Mouse (Mus musculus) CH12.LX (cell line): ENCODE data around the gene M6pr. TPM values are rescaled to one million over a fixed set of nuclear protein-coding genes. Genes with fewer than 3 reads are reported as not detected.

Source experiments
- DNase-seq: peaks from one replicate; pipeline ENCODE4 v3.0.0-alpha.2; 2013; ENCODE audit errors: extremely low read depth
- H3K27ac ChIP-seq: 2 replicates; pipeline ENCODE4 v1.5.1; 2012; ENCODE audit warnings: low read depth, mild to moderate bottlenecking, control low read depth, moderate library complexity; ENCODE audit not compliant: insufficient read depth
- H3K27me3 ChIP-seq: replicated peaks from 2 replicates; pipeline ENCODE3; 2012; ENCODE audit warnings: inconsistent platforms
- H3K36me3 ChIP-seq, 2 experiments: replicated peaks in 1 of 2; 2 replicates each; pipeline versions ENCODE3 to v1.6.1; 2012; ENCODE audit warnings: inconsistent platforms in 1 of 2, low read length in 1 of 2, mild to moderate bottlenecking in 1 of 2, mixed read lengths in 1 of 2, moderate library complexity in 1 of 2; ENCODE audit not compliant: control insufficient read depth in 1 of 2, insufficient read depth in 1 of 2
- H3K4me1 ChIP-seq, 2 experiments: 2 replicates each; pipeline ENCODE4 v1.6.1; 2012; ENCODE audit warnings: inconsistent platforms in 1 of 2, moderate library complexity in 1 of 2; ENCODE audit not compliant: insufficient read depth in 2 of 2, control insufficient read depth in 1 of 2
- H3K4me2 ChIP-seq: 2 replicates; pipeline ENCODE4 v1.6.1; 2012; ENCODE audit warnings: low read depth, mild to moderate bottlenecking, control low read depth; ENCODE audit not compliant: poor library complexity, insufficient read depth, severe bottlenecking
- H3K4me3 ChIP-seq, 3 experiments: fragments of 150-350 bp in 1 of 3; sonication (generic) in 1 of 3; replicated peaks in 1 of 3; 2 replicates each; pipeline versions ENCODE3 to v1.5.1; 2011 to 2012; ENCODE audit warnings: low read depth in 2 of 3, low read length in 2 of 3, mild to moderate bottlenecking in 2 of 3, moderate library complexity in 2 of 3, control low read depth in 1 of 3, improper control_type of control experiment in 1 of 3, inconsistent platforms in 1 of 3, mixed read lengths in 1 of 3; ENCODE audit not compliant: poor library complexity in 1 of 3
- H3K79me2 ChIP-seq: replicated peaks from 2 replicates; pipeline ENCODE4 v1.6.1; 2012; ENCODE audit warnings: mild to moderate bottlenecking, moderate library complexity; ENCODE audit not compliant: control insufficient read depth, poor library complexity, insufficient read depth, severe bottlenecking; ENCODE audit errors: extremely low read depth
- H3K9ac ChIP-seq: 2 replicates; pipeline ENCODE4 v1.6.1; 2012; ENCODE audit warnings: low read depth, mild to moderate bottlenecking, control low read depth, moderate library complexity; ENCODE audit not compliant: insufficient read depth
- H3K9me3 ChIP-seq: replicated peaks from 2 replicates; pipeline ENCODE3; 2012; ENCODE audit warnings: low read length, inconsistent platforms, mixed read lengths
- BHLHE40 ChIP-seq: IDR thresholded peaks from 2 replicates; pipeline ENCODE4 v1.6.1; 2011; ENCODE audit warnings: mild to moderate bottlenecking, low read depth, low read length, improper control_type of control experiment
- CHD1 ChIP-seq: IDR thresholded peaks from 2 replicates; pipeline ENCODE4 v1.6.1; 2012; ENCODE audit warnings: low read depth, low read length, improper control_type of control experiment, inconsistent platforms
- ELF1 ChIP-seq: IDR thresholded peaks from 2 replicates; pipeline ENCODE4 v1.6.1; 2014; ENCODE audit warnings: low read depth, mild to moderate bottlenecking, inconsistent platforms, low read length, improper control_type of control experiment
- EP300 ChIP-seq: IDR thresholded peaks from 2 replicates; pipeline ENCODE4 v1.6.1; 2011; ENCODE audit warnings: low read length, improper control_type of control experiment
- ETS1 ChIP-seq: conservative IDR thresholded peaks from 2 replicates; pipeline ENCODE4 v1.6.1; 2012; ENCODE audit warnings: low read depth, mild to moderate bottlenecking, inconsistent platforms, low read length, improper control_type of control experiment, moderate library complexity
- HCFC1 ChIP-seq: IDR thresholded peaks from 2 replicates; pipeline ENCODE4 v1.6.1; 2012; ENCODE audit warnings: low read depth, mild to moderate bottlenecking, inconsistent platforms, low read length, improper control_type of control experiment
- IRF4 ChIP-seq: IDR thresholded peaks from 2 replicates; pipeline ENCODE4 v1.6.1; 2014; ENCODE audit warnings: low read depth, mild to moderate bottlenecking, inconsistent platforms, low read length, improper control_type of control experiment
- JUN ChIP-seq: IDR thresholded peaks from 2 replicates; pipeline ENCODE4 v1.6.1; 2011; ENCODE audit warnings: low read depth, mild to moderate bottlenecking, low read length, improper control_type of control experiment, moderate library complexity; ENCODE audit not compliant: insufficient read depth
- JUND ChIP-seq: conservative IDR thresholded peaks from 2 replicates; pipeline ENCODE4 v1.6.1; 2011; ENCODE audit warnings: low read depth, low read length, improper control_type of control experiment
- MAX ChIP-seq: IDR thresholded peaks from 2 replicates; pipeline ENCODE4 v1.6.1; 2011; ENCODE audit warnings: low read length, improper control_type of control experiment
- MAZ ChIP-seq: IDR thresholded peaks from 2 replicates; pipeline ENCODE4 v1.6.1; 2012; ENCODE audit warnings: low read depth, mild to moderate bottlenecking, inconsistent platforms, low read length, improper control_type of control experiment, moderate library complexity
- MEF2A ChIP-seq: IDR thresholded peaks from 2 replicates; pipeline ENCODE4 v1.6.1; 2014; ENCODE audit warnings: low read depth, mild to moderate bottlenecking, inconsistent platforms, low read length, improper control_type of control experiment, borderline replicate concordance
- MXI1 ChIP-seq: IDR thresholded peaks from 2 replicates; pipeline ENCODE4 v1.6.1; 2011; ENCODE audit warnings: mild to moderate bottlenecking, low read depth, low read length, improper control_type of control experiment
- NRF1 ChIP-seq: IDR thresholded peaks from 2 replicates; pipeline ENCODE4 v1.6.1; 2014; ENCODE audit warnings: low read depth, mild to moderate bottlenecking, inconsistent platforms, low read length, improper control_type of control experiment, moderate library complexity
- POLR2A ChIP-seq: IDR thresholded peaks from 2 replicates; pipeline ENCODE4 v1.6.1; 2011; ENCODE audit warnings: low read depth, mild to moderate bottlenecking, improper control_type of control experiment, low read length
- POLR2AphosphoS2 ChIP-seq: IDR thresholded peaks from 2 replicates; pipeline ENCODE4 v1.6.1; 2011; ENCODE audit warnings: low read depth, low read length, improper control_type of control experiment
- SIN3A ChIP-seq: IDR thresholded peaks from 2 replicates; pipeline ENCODE4 v1.6.1; 2012; ENCODE audit warnings: low read length, improper control_type of control experiment, inconsistent platforms
- SMC3 ChIP-seq: IDR thresholded peaks from 2 replicates; pipeline ENCODE4 v1.6.1; 2011; ENCODE audit warnings: low read depth, low read length, improper control_type of control experiment
- TCF12 ChIP-seq: IDR thresholded peaks from 2 replicates; pipeline ENCODE4 v1.6.1; 2014; ENCODE audit warnings: low read depth, mild to moderate bottlenecking, inconsistent platforms, low read length, improper control_type of control experiment
- USF2 ChIP-seq: conservative IDR thresholded peaks from 2 replicates; pipeline ENCODE4 v1.6.1; 2011; ENCODE audit warnings: low read depth, low read length, improper control_type of control experiment
- ZKSCAN1 ChIP-seq: IDR thresholded peaks from 2 replicates; pipeline ENCODE4 v1.6.1; 2012; ENCODE audit warnings: low read depth, inconsistent platforms, low read length, improper control_type of control experiment, borderline replicate concordance
- ZNF384 ChIP-seq: IDR thresholded peaks from 2 replicates; pipeline ENCODE4 v1.6.1; 2012; ENCODE audit warnings: low read depth, low read length, improper control_type of control experiment, inconsistent platforms
- dilution Hi-C: fragments of 300-500 bp; cut with MboI; formaldehyde crosslinking; loops from 2 replicates; pipeline ENCODE4 v1.14.3; 2020; ENCODE audit warnings: low sequenced_read_pairs; ENCODE audit not compliant: extremely low pct_unique_long_range_greater_than_20kb, extremely low pct_ligation_motif_present
- in situ Hi-C: fragments of 300-500 bp; cut with MboI; formaldehyde crosslinking; loops from 3 replicates; pipeline ENCODE4 v1.14.3; 2019; ENCODE audit warnings: low sequenced_read_pairs, low pct_ligation_motif_present, low pct_unique_long_range_greater_than_20kb, mixed read lengths
- polyA plus RNA-seq: library from polyadenylated mRNA; unstranded; fragments of >175 nt; gene quantifications from 2 replicates; pipeline ENCODE4 v1.2.1, GENCODE M21; 2012; ENCODE audit warnings: low read depth; ENCODE audit not compliant: insufficient read length
- total RNA-seq, 2 experiments: library from RNA; depleted of rRNA; stranded (reverse); fragments of 300-350 nt in 1 of 2; fragments of >200 nt in 1 of 2; gene quantifications; 2 replicates each; pipeline ENCODE4 v1.2.3; 2012 to 2014

Gene M6pr
- total and polyA plus RNA-seq, 3 experiments: 148 to 291 (median 228) TPM

GRCm38 (mm10) chr6:122337546-122337945, 29.0 kb downstream of the M6pr start:
- H3K4me1 ChIP-seq: peaks cover 3 to 12% of the 10 kb centered on the region in 2 experiments; a peak in 1 of 4 replicates
- no peaks in the 10 kb centered on the region for H3K9me3 ChIP-seq
- dilution Hi-C loops (no loop called here), in situ Hi-C loops (no loop called here)
- no peak for DNase-seq
- no peaks in the 10 kb centered on the region for H3K79me2 ChIP-seq
- no peak overlapping the region for H3K4me2 ChIP-seq
- H3K9ac ChIP-seq: no peak overlapping the region
- no peak overlapping the region for H3K4me3 ChIP-seq
- H3K36me3 ChIP-seq: peaks cover 22 to 28% of the 10 kb centered on the region in 2 experiments
- TF ChIP-seq BHLHE40 (no peak), JUN (no peak)
- TF ChIP-seq, all 38 proteins: peak for 0
- Histone ChIP-seq H3K27ac (no peak overlapping the region), H3K27me3 (peaks cover 15% of the 10 kb centered on the region)

GRCm38 (mm10) chr6:122339047-122339647, 30.6 kb downstream of the M6pr start:
- peaks cover 3 to 17% of the 10 kb centered on the region in 2 experiments; a peak in 2 of 4 replicates for H3K4me1 ChIP-seq
- peaks cover 15% of the 10 kb centered on the region for H3K27me3 ChIP-seq
- H3K4me3 ChIP-seq: peak overlapping the region; percentile 63 to 83 (median 65)
- dilution Hi-C loops (no loop called here), in situ Hi-C loops (no loop called here)
- no peak for TF ChIP-seq HCFC1
- 0 out of 2 replicates have a peak, but pooled peaks have one; percentile 2 for TF ChIP-seq SIN3A
- TF ChIP-seq NRF1: peak; percentile 37; the same call in 1 of the 2 replicates
- peak; percentile 63 for DNase-seq
- H3K9me3 ChIP-seq: no peaks in the 10 kb centered on the region
- H3K4me2 ChIP-seq: peak overlapping the region; percentile 96
- no peaks in the 10 kb centered on the region for H3K79me2 ChIP-seq
- peaks cover 10 to 15% of the 10 kb centered on the region in 2 experiments for H3K36me3 ChIP-seq
- peak overlapping the region; percentile 72 for H3K9ac ChIP-seq
- no peak overlapping the region; the same call in 1 of the 2 replicates for H3K27ac ChIP-seq

GRCm38 (mm10) chr6:122339648-122340341, 31.3 kb downstream of the M6pr start:
- H3K9me3 ChIP-seq: no peaks in the 10 kb centered on the region
- DNase-seq: peak; percentile 77
- H3K9ac ChIP-seq: peak overlapping the region; percentile 72
- peak overlapping the region; percentile 65 to 83 (median 65) for H3K4me3 ChIP-seq
- dilution Hi-C loops (no loop called here), in situ Hi-C loops (no loop called here)
- peaks cover 6 to 10% of the 10 kb centered on the region in 2 experiments for H3K36me3 ChIP-seq
- H3K4me2 ChIP-seq: peak overlapping the region; percentile 96
- H3K27me3 ChIP-seq: peaks cover 17% of the 10 kb centered on the region
- no peak overlapping the region; the same call in 1 of the 2 replicates for H3K27ac ChIP-seq
- H3K4me1 ChIP-seq: peaks cover 3 to 17% of the 10 kb centered on the region in 2 experiments; a peak in 2 of 4 replicates
- no peak for TF ChIP-seq MAX
- TF ChIP-seq EP300: no peak
- TF ChIP-seq SMC3: no peak
- no peak; the same call in 1 of the 2 replicates for TF ChIP-seq POLR2A
- TF ChIP-seq MAZ: peak; percentile 74
- no peak for TF ChIP-seq ETS1
- TF ChIP-seq MXI1: peak; percentile 53
- no peak for TF ChIP-seq SIN3A
- TF ChIP-seq POLR2AphosphoS2: no peak
- no peak for TF ChIP-seq CHD1
- TF ChIP-seq ELF1: peak; percentile 52; the same call in 1 of the 2 replicates
- 0 out of 2 replicates have a peak, but pooled peaks have one; percentile 30 for TF ChIP-seq HCFC1
- no peak for TF ChIP-seq MEF2A
- TF ChIP-seq JUN: no peak
- no peak for TF ChIP-seq JUND
- TF ChIP-seq ZNF384: peak; percentile 56
- no peak for TF ChIP-seq IRF4
- no peak for TF ChIP-seq TCF12
- TF ChIP-seq ZKSCAN1: no peak
- TF ChIP-seq USF2: no peak
- TF ChIP-seq, all 38 proteins: peak for 5
- no peaks in the 10 kb centered on the region for H3K79me2 ChIP-seq
